Mouse (Mus musculus): Measurements from ENCODE around the gene Zfp872.

DNA sequence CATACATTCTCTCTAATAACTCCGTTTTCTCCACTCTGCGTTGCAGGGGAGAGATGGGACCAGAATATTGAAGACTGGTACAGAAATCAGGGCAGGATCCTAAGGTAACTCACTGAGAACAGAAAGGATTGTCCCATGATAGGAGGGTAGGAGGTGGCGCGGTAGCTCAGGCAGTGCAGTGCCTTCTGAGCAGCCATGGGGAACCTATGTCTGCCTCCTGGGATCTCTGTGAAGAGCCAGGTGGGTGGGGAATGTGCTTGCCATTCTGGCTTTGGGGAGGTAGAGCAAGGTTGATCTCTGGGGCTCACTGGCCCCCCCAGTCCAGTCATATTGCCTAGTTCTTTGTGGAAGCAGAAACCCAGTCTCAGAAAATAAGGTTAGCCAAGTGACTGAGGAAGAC is 20.1 kb upstream of the Zfp872 start:
- TF ChIP-seq CTCF (IDR thresholded peaks at IDR 0.05), result no peak
- no peak for TF ChIP-seq EP300 (IDR thresholded peaks at IDR 0.05; ENCODE audit: insufficient read depth, low read depth, low read length)
- no peak for TF ChIP-seq POLR2A (IDR thresholded peaks at IDR 0.05; ENCODE audit: insufficient read depth, low read depth, low read length)
